Mouse (Mus musculus) stomach, postnatal 0 days (tissue): Measurements from ENCODE around the gene Fam129c. TPM values are rescaled to one million over a fixed set of nuclear protein-coding genes. Genes with fewer than 3 reads are reported as not detected.

Experiments
- ATAC-seq: fragments of 200-750 bp; cut with Nextera tagmentation; 2 replicates; pipeline ENCODE4 v1.8.0; 2017; ENCODE audit not compliant: low FRiP score, low TSS enrichment
- DNase-seq: peaks from one replicate; pipeline ENCODE4 v3.0.0-alpha.2; 2016; ENCODE audit warnings: low spot score
- H3K27ac ChIP-seq: fragments of 300-500 bp; sonication (generic); replicated peaks from 2 replicates; pipeline ENCODE4 v1.5.1; 2014; ENCODE audit warnings: mild to moderate bottlenecking, control low read depth
- H3K27me3 ChIP-seq: fragments of 300-500 bp; sonication (generic); 2 replicates; pipeline ENCODE4 v1.6.1; 2014; ENCODE audit warnings: low read length; ENCODE audit not compliant: control insufficient read depth, insufficient read depth
- H3K36me3 ChIP-seq: fragments of 300-500 bp; sonication (generic); 2 replicates; pipeline ENCODE4 v1.6.1; 2014; ENCODE audit warnings: low read length, mixed read lengths; ENCODE audit not compliant: control insufficient read depth, insufficient read depth
- H3K4me1 ChIP-seq: fragments of 300-500 bp; sonication (generic); replicated peaks from 2 replicates; pipeline ENCODE4 v1.6.1; 2014; ENCODE audit warnings: antibody characterized with exemption; ENCODE audit not compliant: control insufficient read depth, insufficient read depth
- H3K4me2 ChIP-seq: fragments of 300-500 bp; sonication (generic); replicated peaks from 2 replicates; pipeline ENCODE4 v1.6.1; 2014; ENCODE audit warnings: low read depth, mild to moderate bottlenecking, control low read depth, moderate library complexity
- H3K4me3 ChIP-seq: fragments of 300-500 bp; sonication (generic); 2 replicates; pipeline ENCODE4 v1.5.1; 2014; ENCODE audit warnings: low read depth, low read length, control low read depth
- H3K9ac ChIP-seq: fragments of 300-500 bp; sonication (generic); 2 replicates; pipeline ENCODE4 v1.6.1; 2014; ENCODE audit warnings: mild to moderate bottlenecking, low read length, control low read depth, mixed read lengths
- H3K9me3 ChIP-seq: fragments of 300-500 bp; sonication (generic); 2 replicates; pipeline ENCODE4 v1.6.1; 2016; ENCODE audit warnings: low read length; ENCODE audit not compliant: control insufficient read depth
- CTCF ChIP-seq: IDR thresholded peaks from 2 replicates; pipeline ENCODE4 v1.5.1; 2016; ENCODE audit warnings: antibody characterized with exemption, low read depth, mild to moderate bottlenecking, moderate library complexity
- EP300 ChIP-seq: optimal IDR thresholded peaks from 2 replicates; pipeline ENCODE3; 2016; ENCODE audit warnings: antibody characterized with exemption
- WGBS: fragments of 180-500 bp; shearing (Covaris S2); extraction: QIAGEN DNeasy Blood & Tissue Kit; methylation state at CpG from one replicate; pipeline ENCODE4 v1.1.7; 2014; 5-methylcytosine and 5-hydroxymethylcytosine counted together
- polyA plus RNA-seq: library from polyadenylated mRNA; unstranded; fragments of >200 nt; fragmentation: Nextera tagmentation; extraction: Ambion mirVana; gene quantifications from 2 replicates; pipeline ENCODE4 v1.2.1, GENCODE M21; 2015

The Fam129c gene
- polyA plus RNA-seq, 1 experiment from 2014 or later = 1.4 TPM

DNA sequence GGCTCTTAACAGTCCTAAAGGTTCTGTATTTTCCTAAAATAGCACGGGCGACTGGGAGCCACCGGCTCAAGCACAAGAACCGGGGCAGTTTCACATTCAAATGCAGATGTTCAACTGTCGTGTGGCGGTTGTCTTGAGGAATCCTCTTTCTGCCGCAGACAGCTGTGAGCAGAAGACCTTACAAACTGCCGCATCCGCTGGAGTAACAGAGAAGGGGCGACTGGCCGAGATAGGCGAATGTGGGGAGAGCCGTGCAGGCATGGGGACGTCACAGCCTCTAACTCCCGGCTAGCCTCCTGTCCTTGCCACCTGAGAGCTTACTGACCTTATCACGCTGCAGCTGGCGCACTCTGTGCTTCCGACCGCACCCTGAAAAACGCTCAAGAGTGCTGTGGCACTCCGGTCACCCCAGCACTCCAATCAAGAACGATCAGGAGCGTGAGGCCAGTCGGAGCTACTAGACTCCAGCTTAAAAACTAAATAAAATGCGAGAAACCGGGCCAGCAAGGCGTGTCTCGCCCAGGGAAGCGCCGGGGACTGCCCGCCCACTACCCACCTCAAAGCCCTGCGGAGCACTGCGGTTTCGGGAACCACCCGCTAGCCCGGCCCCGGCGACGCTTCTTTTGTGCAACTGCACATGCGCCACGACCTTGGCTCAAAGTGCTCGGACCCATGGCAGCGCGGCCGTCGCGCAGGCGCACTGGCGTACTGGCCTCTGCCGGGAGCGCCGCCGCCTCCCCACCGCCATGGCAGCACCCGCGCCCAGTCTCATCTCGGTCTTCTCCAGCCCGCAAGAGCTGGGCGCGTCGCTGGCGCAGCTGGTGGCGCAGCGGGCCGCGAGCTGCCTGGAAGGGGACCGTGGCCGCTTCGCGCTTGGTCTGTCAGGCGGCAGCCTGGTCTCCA, 5.7 kb upstream of the Fam129c start, which contains the start of gene Pgls:
TSS of gene Pgls (plus strand) at position 706 of the 903 bp plus-strand sequence.
- H3K4me3 ChIP-seq = peak within 1 kb of the TSS; percentile 72
- WGBS = under 1% methylated on average over 71 of the region's 71 CpGs

DNA sequence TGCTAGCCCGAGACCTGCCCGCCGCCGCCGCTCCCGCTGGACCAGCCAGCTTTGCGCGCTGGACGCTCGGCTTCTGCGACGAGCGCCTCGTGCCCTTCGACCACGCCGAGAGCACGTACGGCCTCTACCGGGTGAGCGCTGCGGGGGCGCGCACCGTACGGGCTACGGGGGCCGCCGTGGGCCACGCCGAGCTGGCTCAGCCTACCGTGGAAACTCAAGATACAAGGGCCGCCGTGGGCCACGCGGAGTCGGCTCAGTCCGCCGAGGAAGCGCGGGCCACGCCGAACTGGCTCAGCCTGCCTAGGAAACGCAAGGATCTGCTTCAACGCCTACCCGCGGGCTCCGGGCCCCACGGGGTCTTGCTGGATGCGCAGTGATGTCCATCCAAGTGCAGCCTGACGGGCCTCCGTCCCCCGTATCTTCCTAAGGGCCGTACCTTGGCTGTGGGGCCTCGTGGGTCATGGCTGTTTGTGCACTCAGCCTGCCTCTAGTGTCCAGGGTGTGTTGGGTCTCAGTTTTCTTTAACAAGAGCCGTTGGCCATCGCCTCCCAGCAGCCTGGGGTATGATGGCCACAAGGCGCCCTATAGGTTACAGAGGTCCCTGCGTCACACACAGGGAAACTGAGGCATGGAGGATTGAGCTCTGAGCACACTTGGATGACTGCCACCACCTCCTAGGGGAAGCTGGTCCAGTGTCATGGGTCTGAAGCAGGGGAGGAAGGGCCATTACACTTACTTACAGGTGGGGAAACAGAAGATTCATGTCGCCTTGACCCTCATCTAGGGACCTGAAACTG, 4.9 kb upstream of the Fam129c start:
- Histone ChIP-seq H3K9me3 (no peaks in the 10 kb centered on the region), H3K27ac (peak overlapping the region; percentile 97), H3K9ac (peak overlapping the region; percentile 81), H3K4me1 (peaks cover 3% of the 10 kb centered on the region), H3K27me3 (no peaks in the 10 kb centered on the region), H3K36me3 (no peaks in the 10 kb centered on the region), H3K4me2 (peak overlapping the region; percentile 72), H3K4me3 (peak overlapping the region; percentile 72)
- DNase-seq = peak; percentile 74
- TF ChIP-seq CTCF (peak; percentile 32), EP300 (no peak)
- peak; percentile 68 for ATAC-seq
- WGBS = 3% methylated on average over 57 of the region's 60 CpGs

More for the DNA sequence above, 5.7 kb upstream of the Fam129c start, which contains the start of gene Pgls:
- Histone ChIP-seq H3K4me1 (peaks cover 3% of the 10 kb centered on the region), H3K27ac (peak within 1 kb of the TSS; percentile 97), H3K9ac (peak within 1 kb of the TSS; percentile 81), H3K27me3 (no peaks in the 10 kb centered on the region), H3K4me2 (peak within 1 kb of the TSS; percentile 72), H3K9me3 (no peaks in the 10 kb centered on the region), H3K36me3 (no peaks in the 10 kb centered on the region)
- DNase-seq (peak; percentile 92), ATAC-seq (peak; percentile 83)
- TF ChIP-seq CTCF = no peak
- no peak for TF ChIP-seq EP300

DNA sequence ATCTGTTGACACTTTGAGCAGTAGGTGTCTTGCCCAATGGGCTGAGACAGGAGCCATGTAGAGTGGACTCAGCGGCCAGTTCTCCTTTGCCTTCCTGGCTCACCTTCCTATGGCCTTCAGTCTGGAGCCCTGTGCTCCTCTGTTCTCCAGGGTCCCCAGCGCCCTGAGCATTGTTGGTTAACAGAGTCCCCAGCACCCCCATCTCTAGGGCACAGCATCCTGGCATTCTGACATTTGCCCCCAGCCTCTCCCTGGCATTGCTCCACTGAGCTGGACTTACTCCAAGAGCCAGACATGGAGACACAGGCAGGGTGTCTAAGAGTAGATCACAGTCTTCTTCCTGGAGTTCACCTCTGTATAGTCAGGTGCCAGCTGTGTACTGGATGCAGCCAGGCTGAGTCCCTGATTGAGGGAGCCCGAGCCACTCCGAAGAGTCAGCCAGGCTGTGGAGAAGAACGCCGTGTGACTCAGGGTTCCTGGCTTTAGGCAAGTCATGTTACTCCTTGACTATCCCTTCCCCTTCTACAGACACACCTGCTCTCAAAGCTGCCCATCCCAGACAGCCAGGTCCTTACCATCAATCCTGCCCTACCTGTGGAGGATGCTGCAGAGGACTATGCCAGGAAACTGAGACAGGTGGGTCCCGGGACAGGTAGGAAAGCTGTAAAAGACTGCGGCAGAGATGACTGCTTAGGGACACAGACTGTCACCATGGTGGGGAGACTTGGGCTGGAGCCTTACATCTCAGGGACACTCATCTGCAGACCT, 3.7 kb upstream of the Fam129c start:
- H3K36me3 ChIP-seq = no peaks in the 10 kb centered on the region
- TF ChIP-seq CTCF = no peak
- no peak for TF ChIP-seq EP300
- DNase-seq = no peak
- H3K27ac ChIP-seq = no peak overlapping the region
- ATAC-seq = no peak
- no peaks in the 10 kb centered on the region for H3K9me3 ChIP-seq
- H3K9ac ChIP-seq = no peak overlapping the region
- 87% methylated on average over 8 of the region's 8 CpGs for WGBS
- H3K27me3 ChIP-seq = no peaks in the 10 kb centered on the region
- H3K4me3 ChIP-seq = no peak overlapping the region
- H3K4me2 ChIP-seq = no peak overlapping the region
- peaks cover 3% of the 10 kb centered on the region for H3K4me1 ChIP-seq

DNA sequence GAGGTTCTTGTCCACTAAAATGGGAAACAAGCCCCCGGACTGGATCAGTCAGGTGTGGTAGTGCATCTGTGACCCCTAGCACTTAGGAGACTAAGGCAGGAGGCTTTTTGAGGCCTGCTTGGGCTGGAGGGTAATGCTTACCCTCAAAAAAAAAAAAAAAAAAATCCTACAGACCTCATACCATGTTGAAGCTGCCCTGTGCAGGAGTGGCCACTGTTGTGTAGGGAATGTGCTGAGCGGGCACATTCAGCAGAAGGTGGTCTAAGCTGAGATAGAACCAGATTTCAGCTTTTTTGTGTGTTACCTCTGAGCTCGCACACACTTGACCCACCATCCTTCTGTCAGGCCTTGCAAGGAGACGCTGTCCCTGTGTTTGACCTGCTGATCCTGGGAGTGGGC, 3.1 kb upstream of the Fam129c start:
- TF ChIP-seq CTCF (no peak), EP300 (no peak)
- H3K36me3 ChIP-seq = no peaks in the 10 kb centered on the region
- no peak overlapping the region for H3K27ac ChIP-seq
- H3K4me2 ChIP-seq = no peak overlapping the region
- H3K4me3 ChIP-seq = no peak overlapping the region
- WGBS = 88% methylated on average over 4 of the region's 4 CpGs
- H3K9ac ChIP-seq = no peak overlapping the region
- H3K4me1 ChIP-seq = peaks cover 3% of the 10 kb centered on the region
- DNase-seq = no peak
- H3K9me3 ChIP-seq = no peaks in the 10 kb centered on the region
- no peak for ATAC-seq
- no peaks in the 10 kb centered on the region for H3K27me3 ChIP-seq

DNA sequence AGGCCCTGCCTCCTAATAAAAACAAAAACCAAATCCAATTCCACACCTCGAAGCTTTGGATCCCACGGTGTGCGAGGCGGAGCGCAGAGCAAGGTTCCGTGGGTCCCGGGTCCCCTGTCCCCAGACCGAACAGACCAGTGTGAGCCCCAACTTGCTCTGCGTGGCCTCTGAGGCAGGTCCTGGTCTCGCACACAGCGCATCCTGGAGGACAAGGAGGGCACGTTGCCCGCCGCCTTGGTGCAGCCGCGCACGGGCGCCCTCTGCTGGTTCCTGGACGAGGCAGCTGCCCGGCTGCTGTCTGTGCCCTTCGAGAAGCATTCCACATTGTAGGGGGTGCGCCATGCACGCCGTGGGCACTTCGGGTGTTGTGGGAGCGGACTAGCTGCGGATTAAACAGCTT, 1.6 kb upstream of the Fam129c start:
- no peaks in the 10 kb centered on the region for H3K36me3 ChIP-seq
- 6% methylated on average over 27 of the region's 27 CpGs for WGBS
- ATAC-seq = peak; percentile 43
- H3K4me1 ChIP-seq = peaks cover 3% of the 10 kb centered on the region
- H3K27ac ChIP-seq = no peak overlapping the region
- H3K9ac ChIP-seq = 0 out of 2 replicates have a peak overlapping the region, but pooled peaks have one; percentile 18
- DNase-seq = peak; percentile 90
- H3K9me3 ChIP-seq = no peaks in the 10 kb centered on the region
- no peaks in the 10 kb centered on the region for H3K27me3 ChIP-seq
- no peak overlapping the region for H3K4me3 ChIP-seq
- no peak for TF ChIP-seq EP300
- peak; percentile 100 for TF ChIP-seq CTCF
- no peak overlapping the region for H3K4me2 ChIP-seq
